Mouse (Mus musculus): ENCODE measurements around the gene Cdh18.

- TF ChIP-seq HCFC1 (IDR thresholded peaks at IDR 0.05; ENCODE audit: low read depth, low read length) (no peak), CTCF (IDR thresholded peaks at IDR 0.05 in 2 of 3, conservative IDR thresholded peaks at IDR 0.05 in 1 of 3; ENCODE audit: control insufficient read depth in 1 of 3, insufficient read depth in 1 of 3, low read depth in 2 of 3, low read length in 3 of 3, poor library complexity in 1 of 3, severe bottlenecking in 1 of 3) (no peak), USF1 (IDR thresholded peaks at IDR 0.05; ENCODE audit: low read depth, low read length) (no peak), KAT2A (conservative IDR thresholded peaks at IDR 0.05; ENCODE audit: low read depth, low read length) (no peak), TBP (IDR thresholded peaks at IDR 0.05; ENCODE audit: low read depth, low read length) (no peak), POLR2AphosphoS2 (IDR thresholded peaks at IDR 0.05; ENCODE audit: low read length) (no peak)
Measured at GRCm38 (mm10) chr15:23453331-23453730, 904.5 kb downstream of the Cdh18 start.
